Mouse (Mus musculus): ENCODE results near the gene Josd2.

The Josd2 gene

DNA sequence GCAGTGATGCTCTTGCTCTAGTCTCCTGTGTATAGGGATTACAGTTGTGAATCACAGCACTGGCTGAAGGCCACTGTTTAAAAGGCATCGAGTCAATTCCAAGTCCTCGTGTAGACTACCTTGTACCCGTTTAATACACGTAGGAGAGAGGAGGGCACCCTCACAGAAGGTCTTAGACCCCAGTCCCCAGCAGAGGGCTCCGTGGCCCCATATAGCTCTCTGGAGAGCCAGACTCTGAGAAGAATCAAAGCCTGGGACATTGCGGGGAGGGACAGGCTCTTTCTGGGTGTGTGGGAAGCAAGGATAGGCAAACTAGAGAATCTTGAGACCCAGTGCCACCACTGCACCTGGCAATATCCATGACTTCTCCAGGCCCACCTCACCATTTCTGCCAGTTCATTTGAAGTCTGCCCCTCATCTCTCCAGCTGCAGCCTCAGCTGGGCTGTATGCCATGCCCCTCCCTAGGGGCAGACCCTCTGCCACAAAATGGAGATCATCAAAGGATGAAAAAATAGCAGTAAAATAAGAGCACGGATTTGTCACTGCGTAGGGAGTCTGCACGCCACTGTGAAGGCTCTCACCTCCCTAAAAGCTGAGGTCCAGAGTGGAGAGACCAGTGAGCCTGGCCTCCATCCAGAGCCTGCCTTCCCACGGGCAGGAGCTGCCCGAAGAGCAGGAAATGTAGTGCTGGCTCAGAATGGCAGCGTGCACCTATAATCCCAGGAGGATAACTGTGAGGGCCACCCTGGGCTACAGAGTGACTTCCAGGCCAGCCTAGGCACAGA, 21.5 kb upstream of the Josd2 start:
- peak in 1 of 2 experiments; percentile 12 for DNase-seq (ENCODE audit: low spot score in 2 of 2)

DNA sequence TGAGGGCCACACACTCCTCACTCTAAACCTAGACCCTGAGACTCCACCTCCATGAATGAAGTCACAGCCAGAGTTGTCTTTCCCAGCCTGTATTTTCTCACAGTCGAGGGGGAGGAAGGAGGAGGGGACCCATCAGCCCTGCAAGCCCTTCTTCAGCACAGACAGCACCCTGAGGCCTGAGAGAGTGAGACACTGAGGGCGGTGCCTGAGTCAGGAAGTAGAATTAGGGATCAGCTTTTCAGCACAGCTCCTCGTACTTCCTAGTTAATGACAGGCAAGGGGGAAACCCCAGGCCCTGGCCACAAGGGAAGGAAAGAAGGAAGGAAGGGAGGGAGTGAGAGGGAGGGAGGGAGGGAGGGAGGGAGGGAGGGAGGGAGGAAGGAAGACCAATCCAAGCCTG, 14.5 kb upstream of the Josd2 start:
- DNase-seq (ENCODE audit: low spot score in 2 of 2), result no peak

DNA sequence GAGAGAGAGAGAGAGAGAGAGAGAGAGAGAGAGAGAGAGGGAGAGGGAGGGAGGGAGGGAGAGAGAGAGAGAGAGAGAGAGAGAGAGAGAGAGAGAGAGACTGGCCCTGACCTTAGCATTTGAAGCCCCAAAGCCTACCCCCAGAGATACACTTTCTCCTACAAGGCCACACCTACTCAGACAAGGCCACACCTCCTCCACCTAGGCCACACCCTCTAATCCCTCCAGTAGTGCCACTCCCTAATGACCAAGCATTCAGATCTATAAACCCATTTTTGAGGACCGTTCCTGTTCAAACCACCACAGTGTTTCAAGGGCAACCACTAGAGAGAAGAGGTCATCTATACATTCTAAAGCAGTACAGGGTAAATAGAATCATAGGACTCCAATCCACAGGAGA, 11.5 kb upstream of the Josd2 start:
- DNase-seq (ENCODE audit: low spot score in 2 of 2), result peak in 1 of 2 experiments; percentile 3

DNA sequence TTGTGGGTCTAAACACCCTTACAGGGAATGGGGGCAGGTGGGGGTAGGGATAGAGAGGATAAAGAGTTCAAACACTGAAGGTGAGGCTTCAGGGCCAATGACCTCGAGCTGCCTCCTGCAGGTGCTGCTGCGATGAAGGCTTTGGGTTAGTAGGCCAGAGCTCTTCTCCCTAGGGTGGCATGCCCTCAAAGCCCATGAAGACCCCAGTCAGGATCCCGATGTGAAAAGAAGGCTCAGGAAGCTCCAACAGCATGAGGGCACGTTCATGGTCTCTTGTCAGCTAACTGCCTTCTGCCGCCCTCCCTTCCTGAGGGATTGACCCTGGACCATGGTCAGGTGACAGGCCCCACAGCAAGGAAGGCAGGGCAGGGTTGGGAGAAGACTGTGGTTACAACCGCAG, 7.7 kb upstream of the Josd2 start:
- DNase-seq (ENCODE audit: low spot score in 2 of 2), result peak; percentile 3 to 13

DNA sequence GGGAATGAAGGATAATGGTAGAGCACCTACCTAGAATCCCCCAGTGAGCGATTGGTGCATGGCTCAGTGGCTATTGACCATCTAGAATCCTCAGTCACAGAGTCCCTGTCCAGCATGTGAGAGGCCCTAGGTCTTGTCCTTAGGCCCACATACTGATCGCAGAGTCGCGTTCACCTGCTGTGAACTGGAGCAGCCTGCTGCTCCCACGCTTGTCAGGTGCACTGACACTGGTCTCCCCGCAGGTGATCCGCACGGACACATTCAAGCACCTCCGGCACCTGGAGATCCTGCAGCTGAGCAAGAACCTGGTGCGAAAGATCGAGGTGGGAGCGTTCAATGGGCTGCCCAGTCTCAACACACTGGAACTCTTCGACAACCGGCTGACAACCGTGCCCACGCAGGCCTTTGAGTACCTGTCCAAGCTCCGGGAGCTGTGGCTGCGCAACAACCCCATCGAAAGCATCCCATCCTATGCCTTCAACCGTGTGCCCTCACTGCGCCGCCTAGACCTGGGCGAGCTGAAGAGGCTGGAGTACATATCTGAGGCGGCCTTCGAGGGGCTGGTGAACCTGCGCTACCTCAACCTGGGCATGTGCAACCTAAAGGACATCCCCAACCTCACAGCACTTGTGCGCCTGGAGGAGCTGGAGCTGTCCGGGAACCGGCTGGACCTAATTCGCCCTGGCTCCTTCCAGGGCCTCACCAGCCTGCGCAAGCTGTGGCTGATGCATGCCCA, 6.8 kb upstream of the Josd2 start:
- peak in 1 of 2 experiments; percentile 9 for DNase-seq (ENCODE audit: low spot score in 2 of 2)

DNA sequence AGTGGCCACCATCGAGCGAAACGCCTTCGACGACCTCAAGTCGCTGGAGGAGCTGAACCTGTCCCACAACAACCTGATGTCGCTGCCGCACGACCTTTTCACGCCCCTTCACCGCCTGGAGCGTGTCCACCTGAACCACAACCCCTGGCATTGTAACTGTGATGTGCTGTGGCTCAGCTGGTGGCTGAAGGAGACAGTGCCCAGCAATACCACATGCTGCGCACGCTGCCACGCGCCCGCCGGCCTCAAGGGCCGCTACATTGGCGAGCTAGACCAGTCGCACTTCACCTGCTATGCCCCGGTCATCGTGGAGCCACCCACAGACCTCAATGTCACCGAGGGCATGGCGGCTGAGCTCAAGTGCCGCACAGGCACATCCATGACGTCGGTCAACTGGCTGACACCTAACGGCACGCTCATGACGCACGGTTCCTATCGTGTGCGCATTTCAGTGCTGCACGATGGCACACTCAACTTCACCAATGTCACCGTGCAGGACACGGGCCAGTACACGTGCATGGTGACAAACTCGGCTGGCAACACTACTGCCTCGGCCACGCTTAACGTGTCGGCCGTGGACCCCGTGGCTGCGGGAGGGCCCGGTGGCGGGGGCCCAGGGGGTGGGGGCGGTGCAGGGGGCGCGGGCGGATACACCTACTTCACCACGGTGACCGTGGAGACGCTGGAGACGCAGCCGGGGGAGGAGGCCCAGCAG, 6.1 kb upstream of the Josd2 start:
- DNase-seq (ENCODE audit: low spot score in 2 of 2), result peak; percentile 22 to 25

DNA sequence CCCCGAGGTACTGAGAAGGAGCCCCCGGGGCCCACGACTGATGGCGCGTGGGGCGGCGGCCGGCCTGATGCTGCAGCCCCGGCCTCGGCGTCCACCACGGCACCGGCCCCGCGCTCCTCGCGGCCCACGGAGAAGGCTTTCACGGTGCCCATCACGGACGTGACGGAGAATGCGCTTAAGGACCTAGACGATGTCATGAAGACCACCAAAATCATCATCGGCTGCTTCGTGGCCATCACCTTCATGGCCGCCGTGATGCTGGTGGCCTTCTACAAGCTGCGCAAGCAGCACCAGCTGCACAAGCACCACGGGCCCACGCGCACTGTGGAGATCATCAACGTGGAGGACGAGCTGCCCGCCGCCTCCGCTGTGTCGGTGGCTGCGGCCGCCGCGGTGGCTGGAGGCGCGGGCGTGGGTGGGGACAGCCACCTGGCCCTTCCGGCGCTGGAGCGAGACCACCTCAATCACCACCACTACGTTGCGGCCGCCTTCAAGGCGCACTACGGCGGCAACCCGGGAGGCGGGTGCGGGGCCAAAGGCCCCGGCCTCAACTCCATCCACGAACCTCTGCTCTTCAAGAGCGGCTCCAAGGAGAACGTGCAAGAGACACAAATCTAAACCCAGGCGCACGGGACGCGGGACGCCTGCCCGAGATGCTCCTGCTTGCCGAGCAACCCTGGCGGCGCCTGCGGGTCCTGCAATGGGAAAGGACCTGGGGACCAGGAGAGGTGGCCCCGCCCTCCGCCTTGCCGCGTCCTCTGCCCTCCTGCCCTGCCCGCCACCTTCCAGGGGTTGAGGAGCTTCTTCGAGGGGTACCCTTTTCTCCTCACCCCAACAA, 5.3 kb upstream of the Josd2 start:
- peak; percentile 32 to 43 for DNase-seq (ENCODE audit: low spot score in 2 of 2)

DNA sequence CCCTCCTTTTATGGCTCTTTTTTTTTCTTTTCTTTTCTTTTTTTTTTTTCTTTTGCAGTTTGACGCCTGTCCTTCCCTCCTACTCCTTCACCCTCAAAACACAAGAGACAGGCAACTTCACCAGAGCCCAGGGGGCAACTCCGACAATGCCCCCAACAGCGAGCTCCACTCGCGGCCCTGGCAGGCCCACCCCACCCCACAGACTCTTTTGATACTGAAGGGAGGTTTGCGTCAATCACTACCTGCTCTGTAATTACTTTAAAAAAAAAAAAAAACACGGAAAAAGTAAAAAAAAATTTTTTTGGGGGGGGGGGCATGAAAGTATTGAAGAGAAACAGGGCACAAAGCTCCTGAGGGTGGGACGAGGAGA, 4.7 kb upstream of the Josd2 start:
- peak in 1 of 2 experiments; percentile 7 for DNase-seq (ENCODE audit: low spot score in 2 of 2)

DNA sequence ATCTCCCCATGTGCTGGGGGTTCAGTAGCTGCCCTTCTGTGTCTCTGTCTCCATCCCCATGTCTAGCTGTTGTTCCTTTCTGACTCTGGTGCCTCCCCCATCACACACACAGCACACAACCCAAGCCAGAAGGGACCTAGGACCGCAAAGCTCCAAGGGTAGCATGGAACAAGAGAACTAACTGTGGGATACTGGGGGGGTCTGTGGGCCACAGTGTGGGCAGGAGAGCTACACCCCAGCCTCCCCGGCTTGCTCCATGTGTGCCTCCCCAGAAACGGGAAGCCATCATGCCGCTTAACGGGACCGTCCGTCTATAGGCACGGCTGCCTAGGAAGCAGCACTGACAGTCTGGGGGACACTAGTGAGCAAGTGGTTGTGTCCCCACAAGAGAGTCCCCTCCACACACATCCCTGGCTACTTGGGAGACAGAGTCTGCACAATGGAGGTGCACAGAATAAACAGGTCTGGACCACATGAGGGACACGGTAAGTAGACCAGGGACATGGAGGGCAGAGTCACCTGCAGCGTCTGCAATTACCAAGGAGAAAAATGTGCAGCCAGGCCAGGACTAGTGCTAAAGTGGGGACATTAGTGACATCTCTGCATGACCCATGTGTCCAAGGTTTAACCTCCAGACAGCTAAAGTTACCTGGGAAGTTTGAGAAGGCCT, 4.1 kb upstream of the Josd2 start:
- DNase-seq (ENCODE audit: low spot score in 2 of 2), result peak; percentile 22 to 23

DNA sequence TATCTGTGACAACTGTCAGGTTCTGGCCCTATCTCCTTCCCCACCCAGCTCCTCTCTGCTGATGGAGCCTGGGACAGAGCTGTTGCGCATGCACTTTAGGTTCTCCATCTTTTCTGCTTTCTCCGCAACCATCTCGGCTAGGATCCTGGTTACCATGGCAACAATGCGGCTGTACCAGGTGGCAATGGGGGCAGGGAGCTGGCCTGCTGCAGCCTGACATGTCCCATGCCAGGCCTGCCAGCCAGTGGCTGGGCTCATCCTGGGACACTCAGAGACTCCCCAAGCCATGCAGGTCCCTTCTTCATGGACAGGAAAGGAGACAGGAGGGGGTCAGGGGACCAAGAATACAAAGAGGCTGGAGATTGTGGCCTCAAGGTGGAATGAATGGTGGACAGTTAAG, 3.3 kb upstream of the Josd2 start:
- DNase-seq (ENCODE audit: low spot score in 2 of 2), result peak; percentile 74 to 82

DNA sequence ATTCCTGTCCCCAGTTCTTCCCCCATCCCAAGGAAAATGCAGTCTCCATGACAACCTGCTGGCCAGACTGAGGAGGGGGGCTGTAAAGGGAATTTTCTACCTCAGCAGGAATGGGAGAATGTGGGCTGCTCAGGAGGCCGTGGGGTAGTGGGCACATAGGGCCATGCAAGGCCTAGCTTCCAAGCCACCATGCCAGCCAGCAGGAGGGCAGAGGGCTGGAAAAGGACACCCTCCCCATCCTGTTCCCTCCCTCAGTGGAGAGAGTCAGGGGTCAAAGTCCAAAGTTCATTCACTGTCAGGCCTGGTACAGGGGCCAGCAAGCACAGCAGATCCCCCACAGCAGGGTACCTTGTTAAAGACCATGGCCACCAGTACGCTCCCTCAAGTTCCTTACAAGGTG, 2.7 kb upstream of the Josd2 start, which contains the start of gene Aspdh:
Gene Aspdh, plus strand, starts transcription at position 281 of the 400 bp plus-strand sequence.
- peak; percentile 19 to 39 for DNase-seq (ENCODE audit: low spot score in 2 of 2)

DNA sequence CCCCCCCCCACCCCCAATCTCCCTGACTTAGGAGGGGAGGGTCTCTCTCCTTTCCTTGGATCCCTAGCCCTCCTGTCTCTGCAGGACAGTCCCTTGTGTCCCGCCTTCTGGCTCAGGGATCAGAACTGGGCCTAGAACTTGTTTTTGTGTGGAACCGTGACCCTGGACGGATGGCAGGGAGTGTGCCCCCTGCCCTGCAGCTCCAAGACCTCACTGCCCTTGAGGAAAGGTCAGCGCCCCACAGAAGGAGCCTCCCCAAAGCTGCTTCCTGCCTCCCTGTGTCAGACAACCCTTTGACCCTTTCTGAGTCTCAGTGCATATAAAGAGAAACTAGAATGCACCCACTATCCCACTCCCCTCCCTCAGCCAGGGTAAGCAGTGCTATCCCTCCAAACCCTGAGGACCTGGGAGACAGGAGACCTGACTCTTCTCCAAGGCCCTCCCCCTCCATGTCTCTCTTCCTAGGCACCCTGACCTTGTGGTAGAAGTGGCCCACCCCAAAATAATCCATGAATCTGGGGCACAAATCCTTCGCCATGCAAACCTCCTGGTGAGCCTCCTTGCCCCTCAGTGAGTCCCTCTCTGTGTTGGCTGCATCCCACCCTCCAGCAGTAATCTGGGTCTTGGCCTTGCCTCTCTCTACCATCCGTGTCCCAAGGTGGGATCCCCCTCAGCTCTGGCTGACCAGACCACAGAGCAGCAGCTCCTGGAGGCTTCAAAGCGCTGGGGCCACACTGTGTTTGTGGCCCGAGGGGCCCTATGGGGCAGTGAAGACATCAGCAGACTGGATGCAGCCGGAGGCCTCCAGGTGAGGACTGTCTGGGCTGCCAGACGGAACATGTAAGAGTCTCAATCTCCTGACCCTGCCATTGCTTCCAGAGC, 1.5 kb upstream of the Josd2 start:
- peak; percentile 31 to 32 for DNase-seq (ENCODE audit: low spot score in 2 of 2)

DNA sequence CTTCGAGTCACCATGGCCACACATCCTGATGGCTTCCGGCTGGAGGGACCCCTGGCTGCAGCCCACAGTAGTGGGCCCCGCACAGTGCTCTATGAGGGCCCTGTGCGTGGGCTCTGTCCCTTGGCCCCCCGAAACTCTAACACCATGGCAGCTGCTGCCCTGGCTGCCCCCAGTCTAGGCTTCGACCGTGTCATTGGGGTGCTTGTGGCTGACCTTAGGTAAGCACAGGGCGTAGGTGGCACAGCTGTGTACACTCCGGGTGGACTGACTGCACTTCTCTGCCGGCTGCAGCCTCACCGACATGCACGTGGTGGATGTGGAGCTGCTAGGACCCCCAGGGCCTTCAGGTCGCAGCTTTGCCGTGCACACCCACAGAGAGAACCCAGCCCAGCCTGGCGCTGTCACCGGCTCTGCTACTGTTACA, 880 bp upstream of the Josd2 start:
- DNase-seq (ENCODE audit: low spot score in 2 of 2), result peak; percentile 49 to 52

DNA sequence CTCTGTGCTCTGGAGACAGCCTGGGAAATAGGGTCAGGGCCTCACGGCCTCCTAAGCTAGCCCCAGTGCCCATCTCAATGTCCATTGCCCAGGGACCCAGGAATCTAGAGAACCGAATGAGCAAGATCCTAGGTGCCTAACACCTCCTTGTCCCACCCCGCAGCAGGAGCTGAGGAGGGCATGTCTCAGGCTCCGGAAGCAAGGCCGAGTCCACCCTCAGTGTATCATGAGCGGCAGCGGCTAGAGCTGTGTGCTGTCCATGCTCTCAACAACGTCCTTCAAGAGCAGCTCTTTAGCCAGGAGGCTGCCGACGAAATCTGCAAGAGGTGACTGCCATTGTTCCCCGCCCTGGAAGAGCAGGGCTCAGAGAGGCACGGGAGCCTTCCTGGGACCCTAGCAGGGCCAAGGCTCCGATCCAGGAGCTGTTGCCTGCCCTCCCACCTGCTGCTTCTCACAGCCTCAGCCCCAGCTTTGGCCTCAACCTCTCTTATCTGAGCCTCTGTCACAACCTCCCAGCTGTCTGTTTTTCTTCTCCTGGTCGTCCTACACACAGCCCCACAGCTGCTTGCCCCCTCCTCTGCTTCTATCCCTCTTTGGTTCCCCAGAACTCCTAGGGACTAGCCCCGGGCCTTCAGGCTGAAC, 985 bp downstream of the Josd2 start:
- DNase-seq (ENCODE audit: low spot score in 2 of 2), result peak; percentile 10 to 32

DNA sequence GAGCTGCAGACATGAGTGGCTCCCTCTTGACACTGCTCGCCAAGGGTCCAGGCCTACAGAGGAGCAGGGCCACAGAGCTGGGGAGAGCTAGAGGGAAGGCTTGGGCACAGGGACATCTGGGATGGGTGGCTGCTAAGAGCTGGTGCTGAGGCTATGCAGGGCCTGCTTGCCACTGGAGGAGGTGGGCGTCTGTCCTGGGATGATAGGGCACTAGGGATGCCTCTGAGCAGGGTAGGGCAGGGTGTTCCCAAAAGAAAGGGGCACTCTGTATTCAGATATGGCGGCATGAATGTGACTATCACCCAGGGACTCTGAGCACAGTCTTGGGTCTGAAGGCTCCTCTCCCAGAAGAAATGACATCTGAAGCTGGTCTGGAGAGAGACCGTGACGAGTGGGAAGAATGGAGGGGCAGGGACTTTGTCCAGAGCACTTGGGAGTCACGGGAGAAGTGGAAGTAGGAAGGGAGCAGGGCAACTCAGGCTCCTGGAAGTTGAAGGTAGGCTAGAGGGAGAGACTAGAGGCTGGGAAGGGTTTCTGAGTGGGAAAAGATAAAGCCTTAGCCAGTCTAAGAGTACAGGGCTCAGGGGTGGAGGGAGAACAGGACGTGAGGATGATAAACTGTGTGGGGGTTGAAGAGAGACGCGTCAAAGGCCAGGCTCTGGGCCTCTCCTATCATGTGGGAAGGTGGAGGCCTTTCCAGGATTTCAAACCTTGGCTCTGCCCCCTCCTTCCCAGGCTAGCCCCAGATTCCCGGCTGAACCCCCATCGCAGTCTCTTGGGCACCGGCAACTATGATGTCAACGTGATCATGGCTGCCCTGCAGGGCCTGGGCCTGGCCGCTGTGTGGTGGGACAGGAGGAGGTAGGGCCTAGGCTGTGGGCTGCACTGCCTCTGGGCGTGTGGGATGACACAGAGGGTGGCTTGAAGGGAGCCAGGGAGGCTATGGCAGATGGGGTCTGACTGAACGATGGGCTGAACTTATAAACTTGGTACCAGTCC, 2.2 kb downstream of the Josd2 start:
- peak; percentile 8 to 17 for DNase-seq (ENCODE audit: low spot score in 2 of 2)

DNA sequence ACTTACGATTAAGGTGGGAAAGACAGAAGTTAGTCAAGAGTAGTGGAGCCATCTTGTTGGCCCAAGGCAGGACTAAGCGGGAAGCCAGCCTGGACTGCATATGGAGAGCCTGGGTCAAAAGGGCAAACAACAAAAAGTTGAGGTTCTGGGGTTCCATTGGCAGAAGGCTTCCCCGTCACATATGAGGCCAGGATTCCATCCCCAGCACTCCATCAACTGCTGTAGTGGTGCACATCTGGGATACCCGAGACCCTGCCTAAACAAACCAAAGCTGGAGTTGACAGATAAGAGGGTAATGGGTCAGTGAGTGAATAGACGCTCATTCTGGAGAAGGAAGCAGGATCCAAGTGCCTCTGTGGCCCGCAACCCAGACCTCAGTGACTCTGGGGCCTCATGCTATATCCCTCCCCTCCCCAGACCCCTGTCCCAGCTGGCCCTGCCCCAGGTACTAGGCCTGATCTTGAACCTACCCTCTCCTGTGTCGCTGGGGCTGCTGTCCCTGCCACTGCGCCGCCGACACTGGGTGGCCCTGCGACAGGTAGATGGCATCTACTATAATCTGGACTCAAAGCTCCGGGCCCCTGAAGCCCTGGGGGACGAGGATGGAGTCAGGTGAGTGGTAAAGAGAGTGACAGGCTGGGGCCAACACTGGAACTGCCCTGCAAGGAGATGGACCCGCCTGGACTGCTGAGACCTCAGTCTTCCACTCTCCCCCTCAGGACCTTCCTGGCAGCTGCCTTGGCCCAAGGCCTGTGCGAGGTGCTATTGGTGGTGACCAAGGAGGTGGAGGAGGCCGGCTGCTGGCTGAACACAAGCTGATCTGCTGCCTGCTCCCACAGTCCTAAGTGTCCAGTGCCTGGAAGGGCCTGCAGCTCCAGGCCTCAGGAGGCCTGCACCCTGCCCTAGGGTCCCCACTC, 3.2 kb downstream of the Josd2 start:
- DNase-seq (ENCODE audit: low spot score in 2 of 2), result peak; percentile 14 to 15
